Mouse (Mus musculus): ENCODE data around the gene Tmem234. TPM values are rescaled to one million over a fixed set of nuclear protein-coding genes. Genes with fewer than 3 reads are reported as not detected.

The Tmem234 gene
- total and polyA plus RNA-seq, 3 experiments: 90.9 to 108 (median 100) TPM

DNA sequence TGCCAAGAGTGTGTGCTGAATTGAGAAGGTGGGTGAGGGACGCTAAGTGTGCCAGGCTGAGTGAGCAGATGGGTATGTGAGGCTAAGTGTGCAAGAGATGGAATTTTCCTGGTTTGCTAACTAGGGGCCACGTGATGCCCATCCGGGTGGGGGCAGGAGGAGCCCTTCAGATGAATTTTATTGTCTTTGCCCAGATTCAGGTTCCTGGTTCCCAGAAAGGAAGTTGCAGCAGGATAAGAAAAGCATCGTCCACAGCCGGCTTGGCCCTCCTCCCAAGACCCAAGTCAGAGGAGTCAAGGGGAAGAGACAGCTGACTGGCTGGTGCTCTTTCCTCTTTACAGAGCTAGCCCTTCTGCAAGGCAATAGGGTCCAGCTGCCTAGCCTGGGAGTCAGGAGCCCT, 22.0 kb upstream of the Tmem234 start, which contains the start of gene Fam167b:
Gene Fam167b, minus strand, starts transcription at position 84 of the 400 bp plus-strand sequence.
- DNase-seq: peak; percentile 70

DNA sequence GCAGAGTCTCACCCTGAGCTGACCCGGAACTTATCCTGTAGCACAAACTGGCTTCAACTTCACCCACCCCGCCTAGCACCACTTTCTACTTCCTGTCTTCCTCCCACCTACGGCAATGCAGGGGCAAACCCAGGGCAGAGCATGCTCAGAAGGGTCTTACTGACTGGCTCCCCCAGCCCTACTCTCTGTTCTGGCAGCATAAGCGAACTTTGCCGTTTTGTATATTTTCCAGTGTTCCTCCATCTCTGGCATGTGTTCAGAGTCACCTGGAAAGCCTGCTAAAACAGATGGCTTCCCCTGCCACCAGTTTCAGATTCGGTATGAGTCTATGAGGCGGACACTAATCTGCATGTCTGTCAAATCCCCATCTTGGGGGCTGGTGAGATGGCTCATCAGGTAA, 20.1 kb upstream of the Tmem234 start:
- no peak for DNase-seq

- no peak for DNase-seq
These were observed 18.2 kb upstream of the Tmem234 start for GRCm38 (mm10) chr4:129582251-129582650.

- no peak for DNase-seq
These were observed 16.1 kb upstream of the Tmem234 start for GRCm38 (mm10) chr4:129584370-129584769.

DNA sequence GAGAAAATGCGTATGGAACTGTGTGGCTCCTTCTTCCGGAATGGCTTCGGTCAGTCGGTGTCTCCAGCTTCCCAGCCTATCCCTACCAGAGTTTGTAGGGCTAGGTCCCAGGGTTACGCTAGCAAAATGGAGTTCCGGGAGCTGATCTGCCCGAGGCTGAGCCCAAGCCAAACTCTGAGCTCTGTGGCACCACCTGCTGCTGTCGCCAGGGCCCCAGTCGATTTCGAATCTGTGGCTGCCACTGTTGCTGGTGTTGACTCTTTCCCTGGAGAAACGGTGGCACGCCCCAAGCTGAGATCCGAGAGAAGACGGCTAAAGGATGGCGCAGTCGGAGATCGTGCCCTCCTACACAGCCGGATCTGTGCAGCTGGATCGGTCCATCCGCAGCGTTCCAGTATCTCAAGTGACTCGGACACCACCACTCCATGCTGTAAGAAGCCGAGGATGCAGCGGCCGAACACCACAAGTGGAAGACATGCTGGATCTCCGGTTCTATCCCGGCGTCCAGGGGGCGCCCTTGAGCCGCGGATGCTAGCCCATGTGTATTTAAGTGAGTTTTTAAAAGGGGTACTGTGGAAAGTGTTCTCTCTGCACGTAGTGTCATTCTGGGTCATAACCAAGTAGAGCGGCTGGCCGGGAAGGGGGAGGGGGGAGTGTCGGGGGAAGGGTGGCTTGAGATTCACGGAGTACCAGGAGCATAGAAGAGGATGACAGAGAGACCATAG, 15.4 kb upstream of the Tmem234 start:
- DNase-seq: peak; percentile 92

- no peak for DNase-seq
These were observed 14.7 kb upstream of the Tmem234 start for GRCm38 (mm10) chr4:129585773-129586172.

DNA sequence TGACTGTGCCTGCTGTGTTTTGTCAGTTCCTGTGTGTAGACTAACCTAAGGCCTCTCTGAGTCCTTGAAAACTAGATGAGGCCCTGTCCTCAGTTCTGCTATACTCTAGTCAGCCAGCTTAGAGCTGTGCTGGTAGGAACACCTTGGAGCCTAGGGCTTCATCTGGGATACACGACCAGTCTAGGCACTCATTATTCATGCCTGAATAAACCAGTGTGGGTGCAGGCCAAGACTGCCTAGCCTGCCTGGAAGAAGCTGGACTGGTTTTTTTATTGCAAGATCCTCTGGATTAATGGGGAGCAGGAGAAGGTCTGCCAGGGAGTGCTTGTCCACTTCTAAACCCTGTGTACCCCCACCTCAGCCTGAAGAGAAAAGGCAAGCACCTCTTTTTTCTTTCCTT, 13.5 kb upstream of the Tmem234 start:
- no peak for DNase-seq

DNA sequence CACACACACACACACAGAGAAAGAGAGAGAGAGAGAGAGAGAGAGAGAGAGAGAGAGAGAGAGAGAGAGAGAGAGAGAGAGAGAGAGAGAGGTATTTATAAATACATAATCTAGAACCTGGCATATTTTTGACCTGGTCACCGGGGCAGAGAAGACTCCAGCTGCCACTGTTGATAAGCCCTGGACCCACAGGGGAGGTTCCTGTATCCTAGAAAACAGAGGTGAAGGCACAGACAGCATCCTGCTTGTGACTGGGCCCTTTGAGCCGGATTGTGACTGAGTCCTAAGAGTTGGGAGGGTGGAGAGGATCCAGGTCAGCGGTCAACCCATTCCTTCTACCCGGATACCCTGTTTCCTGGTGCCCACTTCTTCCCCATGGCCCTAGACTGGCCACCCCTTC, 11.6 kb upstream of the Tmem234 start:
- no peak for DNase-seq

GRCm38 (mm10) chr4:129608426-129609025, 8.1 kb downstream of the Tmem234 start:
- peak; percentile 79 for DNase-seq

DNA sequence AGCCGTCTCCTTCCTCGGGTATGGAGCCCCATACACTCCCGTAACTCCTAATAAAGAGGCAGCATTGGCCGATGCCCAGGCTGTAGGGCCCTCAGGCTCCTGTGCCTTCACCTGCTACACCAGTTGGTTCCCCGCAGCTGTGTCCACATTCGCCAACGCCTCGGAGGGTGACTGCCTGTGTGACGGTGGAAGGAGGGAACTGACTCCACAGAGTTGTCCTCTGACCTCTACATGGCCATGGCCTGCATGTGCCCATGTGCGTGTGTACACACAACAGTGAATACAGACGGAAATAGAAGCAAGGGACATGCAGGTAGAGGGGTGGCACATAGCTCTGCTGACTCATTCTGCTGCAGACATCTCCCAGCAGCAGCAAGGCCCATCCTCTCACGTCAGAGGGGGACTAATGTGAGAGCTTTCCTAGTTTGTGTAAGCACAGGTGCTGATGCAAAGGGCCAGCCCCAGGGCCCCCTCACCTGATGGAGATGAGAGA, 8.7 kb downstream of the Tmem234 start:
- no peak for DNase-seq

DNA sequence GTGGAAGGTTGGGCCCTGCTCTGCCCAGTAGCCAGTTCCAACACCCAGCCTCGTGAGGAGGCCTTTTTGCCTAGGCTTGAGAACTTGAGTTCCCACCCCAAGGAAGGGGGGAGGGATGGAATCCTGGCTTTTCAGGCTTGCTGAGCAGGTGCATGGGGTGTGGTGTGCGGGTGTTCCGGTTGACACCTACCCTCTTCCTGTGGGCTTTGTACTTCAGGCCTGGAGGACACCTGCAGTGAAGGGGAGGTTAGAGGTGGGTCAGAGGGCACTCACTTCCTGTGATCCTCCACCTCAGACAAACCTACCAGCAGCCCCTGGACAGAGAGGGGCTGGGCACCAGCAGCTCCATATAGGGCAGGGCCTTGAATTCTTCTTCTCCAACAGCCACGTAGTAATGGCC, 9.6 kb downstream of the Tmem234 start:
- DNase-seq: no peak

GRCm38 (mm10) chr4:129610472-129610871, 10.0 kb downstream of the Tmem234 start:
- DNase-seq: no peak

GRCm38 (mm10) chr4:129614093-129614492, 13.6 kb downstream of the Tmem234 start, which contains the start of gene Dcdc2b:
Gene Dcdc2b (minus strand): TSS chr4:129614257.
- DNase-seq: no peak

DNA sequence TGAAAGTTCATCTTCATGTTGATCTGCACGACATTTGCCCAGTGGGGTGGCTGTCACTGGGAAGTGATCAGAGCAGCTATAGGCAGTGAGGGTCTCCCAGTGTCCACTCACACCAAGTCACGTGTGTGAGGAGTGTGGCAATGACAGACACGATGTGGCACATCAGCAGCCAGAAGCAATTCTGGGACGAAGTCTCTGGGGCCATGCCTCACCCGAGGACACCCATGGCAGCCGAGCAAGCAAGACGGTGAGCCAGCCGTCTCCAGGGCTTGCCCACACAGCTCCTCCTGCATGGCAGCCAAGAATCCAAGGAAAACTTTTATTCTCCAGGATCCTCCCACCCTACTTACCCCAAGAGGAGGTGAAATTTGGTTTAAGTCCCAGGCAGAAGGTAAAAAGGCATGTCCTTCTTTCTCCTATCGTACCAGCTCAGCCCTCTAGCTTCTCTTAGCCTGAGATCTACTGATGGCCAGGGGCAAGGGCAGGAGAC, 15.4 kb downstream of the Tmem234 start:
- DNase-seq: no peak

DNA sequence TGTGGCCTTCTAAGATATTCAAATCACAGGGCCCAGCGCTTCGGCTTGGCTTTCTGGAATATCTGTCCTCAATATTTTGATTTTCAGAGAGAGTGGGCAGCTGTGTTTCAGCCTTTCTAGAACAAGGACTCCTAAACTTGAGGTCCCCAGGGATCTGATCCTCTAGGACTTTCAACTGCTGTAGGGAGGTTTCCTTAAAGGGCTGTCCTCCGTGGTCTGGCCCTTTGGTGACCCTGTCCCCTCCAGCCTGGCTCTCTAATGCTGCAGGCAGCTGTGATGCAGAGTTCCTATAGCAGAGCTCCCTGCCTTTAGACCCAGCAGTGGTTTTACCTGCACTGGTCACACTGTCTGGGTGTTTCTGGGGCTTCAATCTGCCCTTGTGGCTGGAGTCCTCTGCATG, 16.2 kb downstream of the Tmem234 start:
- DNase-seq: no peak

GRCm38 (mm10) chr4:129617121-129617641, 16.7 kb downstream of the Tmem234 start:
- DNase-seq: no peak

GRCm38 (mm10) chr4:129618031-129618430, 17.6 kb downstream of the Tmem234 start:
- DNase-seq: no peak

DNA sequence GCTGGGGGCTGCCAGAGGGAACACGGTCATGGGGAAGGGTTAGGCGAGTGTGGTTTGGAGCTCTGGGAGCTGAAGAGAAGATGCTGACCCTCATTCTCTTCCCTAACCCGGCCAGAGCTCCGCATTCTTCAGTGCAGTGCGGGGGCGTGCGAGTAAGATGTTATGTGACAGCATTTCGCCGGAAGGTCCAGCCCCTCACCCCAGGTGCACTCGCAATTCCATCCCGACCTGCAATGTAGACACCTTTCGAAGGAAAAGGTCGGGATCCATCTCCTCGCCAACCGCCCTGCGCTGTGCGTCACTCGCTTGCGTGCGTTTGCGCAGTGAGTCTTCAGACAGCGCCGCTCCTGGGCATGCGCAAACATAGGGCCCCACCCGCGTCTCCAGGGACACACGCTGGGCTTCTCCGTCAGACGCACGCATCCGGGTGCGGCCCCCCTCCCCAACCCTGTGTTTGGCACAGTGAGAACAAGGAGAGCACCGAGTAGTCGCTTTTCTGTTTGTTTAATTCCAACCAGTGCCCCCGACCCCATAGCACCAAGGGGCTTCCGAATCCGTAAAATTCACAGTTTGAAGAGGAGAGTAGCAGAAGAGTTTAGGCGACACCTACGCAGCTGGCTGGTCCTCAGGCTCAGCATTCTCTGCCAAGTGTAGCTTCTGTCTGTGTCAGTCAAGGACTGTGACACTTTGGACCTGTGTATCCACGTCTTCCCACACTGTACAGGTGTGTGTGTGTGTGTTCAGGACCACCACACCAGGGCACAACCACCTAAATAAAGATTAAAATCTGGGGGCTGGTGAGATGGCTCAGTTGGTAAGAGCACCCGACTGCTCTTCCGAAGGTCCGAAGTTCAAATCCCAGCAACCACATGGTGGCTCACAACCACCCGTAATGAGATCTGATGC, 18.6 kb downstream of the Tmem234 start, which contains the start of gene Iqcc:
Gene Iqcc, minus strand, starts transcription at position 314 of the 906 bp plus-strand sequence.
- DNase-seq: peak; percentile 98

DNA sequence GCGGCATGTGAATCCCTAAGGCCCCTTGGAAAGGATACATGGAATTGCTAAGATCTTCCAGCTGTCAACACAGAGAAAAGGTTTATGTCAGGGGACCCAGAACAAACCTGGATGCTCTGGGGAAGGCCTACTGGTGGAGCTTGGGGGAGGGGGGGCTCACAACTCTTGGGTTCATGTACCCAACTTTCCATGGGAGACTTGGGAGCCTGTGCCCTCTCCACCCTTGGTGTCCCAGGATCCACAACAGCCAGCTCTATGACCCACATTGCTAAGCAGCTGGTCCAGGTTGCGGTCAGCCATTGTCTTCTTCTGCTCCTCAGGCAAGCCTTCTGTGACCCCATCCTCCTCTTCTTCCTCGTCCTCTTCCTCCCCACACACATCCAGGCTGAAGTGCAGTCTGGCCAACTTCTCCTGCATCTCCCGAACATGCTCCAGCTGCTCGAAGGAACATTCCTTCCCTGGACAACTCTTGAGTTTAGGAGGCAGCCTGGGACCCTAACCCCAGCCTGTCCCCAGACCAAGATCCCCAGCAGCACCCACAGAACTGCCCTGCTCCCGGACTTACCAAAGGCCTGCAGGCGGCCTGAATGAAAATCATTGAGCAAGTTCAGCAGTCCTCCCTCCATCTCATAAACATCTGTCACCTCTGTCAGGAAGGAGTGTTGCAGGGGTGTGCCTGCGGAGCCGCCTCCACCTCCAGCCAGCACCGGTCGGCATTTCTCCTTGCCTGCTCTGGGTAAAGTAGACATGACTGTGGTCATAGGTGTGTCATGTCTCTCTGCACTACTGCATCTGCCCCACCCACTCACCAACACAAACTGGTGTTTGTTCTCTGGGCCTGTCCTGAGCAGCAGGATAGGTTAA, 20.2 kb downstream of the Tmem234 start:
- DNase-seq: no peak

GRCm38 (mm10) chr4:129621283-129621841, 20.9 kb downstream of the Tmem234 start:
- peak; percentile 68 for DNase-seq

All from adrenal gland, adult 2 months (tissue).